Mouse (Mus musculus) frontal cortex, postnatal 36 days (tissue): ENCODE measurements around the gene Fnbp4.

ENCODE experiments used
- DNase-seq, 2 experiments: peaks; one replicate each; pipeline ENCODE4 v3.0.0; 2022; ENCODE audit warnings: low spot score in 2 of 2

The Fnbp4 gene

GRCm38 (mm10) chr2:90745053-90745678 is at the start of gene Fnbp4:
Fnbp4 (plus strand) TSS chr2:90745370.
- peak; percentile 98 to 99 for DNase-seq

GRCm38 (mm10) chr2:90700943-90701342 is 44.2 kb upstream of the Fnbp4 start:
- DNase-seq = no peak

- DNase-seq = no peak
These were observed 36.6 kb upstream of the Fnbp4 start for GRCm38 (mm10) chr2:90708548-90708947.

- no peak for DNase-seq
These were observed 29.5 kb upstream of the Fnbp4 start for GRCm38 (mm10) chr2:90715555-90716092.

- DNase-seq = no peak
These were observed 27.8 kb upstream of the Fnbp4 start for GRCm38 (mm10) chr2:90717366-90717765.

- DNase-seq = no peak
These were observed 27.2 kb upstream of the Fnbp4 start for GRCm38 (mm10) chr2:90717948-90718347.

GRCm38 (mm10) chr2:90726818-90727217 is 18.4 kb upstream of the Fnbp4 start:
- no peak for DNase-seq

GRCm38 (mm10) chr2:90735326-90735725 is 9.8 kb upstream of the Fnbp4 start:
- no peak for DNase-seq

- DNase-seq = no peak
These were observed 6.4 kb upstream of the Fnbp4 start for GRCm38 (mm10) chr2:90738801-90739200.

GRCm38 (mm10) chr2:90739327-90739726 is 5.8 kb upstream of the Fnbp4 start:
- no peak for DNase-seq

- no peak for DNase-seq
These were observed 5.2 kb upstream of the Fnbp4 start for GRCm38 (mm10) chr2:90739921-90740320.

GRCm38 (mm10) chr2:90744285-90745052 is 701 bp upstream of the Fnbp4 start:
- DNase-seq = no peak

- DNase-seq = no peak
These were observed 769 bp downstream of the Fnbp4 start for GRCm38 (mm10) chr2:90745740-90746537.

GRCm38 (mm10) chr2:90746538-90746865 is 1.3 kb downstream of the Fnbp4 start:
- DNase-seq = no peak

GRCm38 (mm10) chr2:90747131-90747530 is 2.0 kb downstream of the Fnbp4 start:
- DNase-seq = no peak

- no peak for DNase-seq
These were observed 4.7 kb downstream of the Fnbp4 start for GRCm38 (mm10) chr2:90749676-90750459.

GRCm38 (mm10) chr2:90753565-90753964 is 8.4 kb downstream of the Fnbp4 start:
- DNase-seq = no peak

- no peak for DNase-seq
These were observed 9.0 kb downstream of the Fnbp4 start for GRCm38 (mm10) chr2:90754188-90754587.

- DNase-seq = no peak
These were observed 20.0 kb downstream of the Fnbp4 start for GRCm38 (mm10) chr2:90765123-90765522.

GRCm38 (mm10) chr2:90781323-90781722 is 36.2 kb downstream of the Fnbp4 start:
- no peak for DNase-seq

GRCm38 (mm10) chr2:90781938-90782337 is 36.8 kb downstream of the Fnbp4 start:
- DNase-seq = no peak

- no peak for DNase-seq
These were observed 37.3 kb downstream of the Fnbp4 start, which contains the start of gene Agbl2 for GRCm38 (mm10) chr2:90782458-90782857. Agbl2 (plus strand) TSS chr2:90782727.
